Mouse (Mus musculus) adrenal gland, adult 2 months (tissue): ENCODE measurements around the gene Aldoart2. TPM values are rescaled to one million over a fixed set of nuclear protein-coding genes. Genes with fewer than 3 reads are reported as not detected.
"Not testable (repeated sequence)": the region's sequence is repeated elsewhere in the genome, so short reads cannot be mapped to it uniquely, and the experiment has no call there.

Experiments
- DNase-seq: peaks from one replicate; pipeline ENCODE4 v3.0.0; 2021
- long read RNA-seq: library from polyadenylated mRNA; stranded (forward); transcript quantifications from one replicate; pipeline ENCODE4 v2.0.0, GENCODE M21; 2021
- polyA plus RNA-seq: library from polyadenylated mRNA; depleted of rRNA; stranded (reverse); fragments of >200 nt; gene quantifications from 2 replicates; pipeline ENCODE4 v1.2.3, GENCODE M21; 2012; rRNA removed
- total RNA-seq, 2 experiments: library from RNA; stranded (reverse); gene quantifications; 2 replicates each; pipeline ENCODE4 v1.2.3; 2021

The Aldoart2 gene
- total RNA-seq (under 1 TPM in 1 of 2 experiments, not detected in 1; 0.17 TPM), polyA plus RNA-seq (0.08 TPM in 1 of 2 replicates, not detected in the other)
- long read RNA-seq, result 0 reads

DNA sequence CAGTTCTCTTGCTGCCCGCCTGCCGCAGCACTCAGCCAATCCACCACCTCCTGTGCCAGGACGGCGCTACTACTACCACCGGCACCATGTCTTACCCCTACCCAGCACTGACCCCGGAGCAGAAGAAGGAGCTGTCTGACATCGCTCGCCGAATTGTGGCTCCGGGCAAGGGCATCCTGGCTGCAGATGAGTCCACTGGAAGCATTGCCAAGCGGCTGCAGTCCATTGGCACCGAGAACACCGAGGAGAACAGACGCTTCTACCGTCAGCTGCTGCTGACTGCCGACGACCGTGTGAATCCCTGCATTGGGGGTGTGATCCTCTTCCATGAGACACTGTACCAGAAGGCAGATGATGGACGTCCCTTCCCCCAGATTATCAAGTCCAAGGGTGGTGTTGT lies at the start of gene Aldoart2:
Aldoart2 (plus strand) TSS at position 34 of the 400 bp plus-strand sequence.
- DNase-seq, result no peak

DNA sequence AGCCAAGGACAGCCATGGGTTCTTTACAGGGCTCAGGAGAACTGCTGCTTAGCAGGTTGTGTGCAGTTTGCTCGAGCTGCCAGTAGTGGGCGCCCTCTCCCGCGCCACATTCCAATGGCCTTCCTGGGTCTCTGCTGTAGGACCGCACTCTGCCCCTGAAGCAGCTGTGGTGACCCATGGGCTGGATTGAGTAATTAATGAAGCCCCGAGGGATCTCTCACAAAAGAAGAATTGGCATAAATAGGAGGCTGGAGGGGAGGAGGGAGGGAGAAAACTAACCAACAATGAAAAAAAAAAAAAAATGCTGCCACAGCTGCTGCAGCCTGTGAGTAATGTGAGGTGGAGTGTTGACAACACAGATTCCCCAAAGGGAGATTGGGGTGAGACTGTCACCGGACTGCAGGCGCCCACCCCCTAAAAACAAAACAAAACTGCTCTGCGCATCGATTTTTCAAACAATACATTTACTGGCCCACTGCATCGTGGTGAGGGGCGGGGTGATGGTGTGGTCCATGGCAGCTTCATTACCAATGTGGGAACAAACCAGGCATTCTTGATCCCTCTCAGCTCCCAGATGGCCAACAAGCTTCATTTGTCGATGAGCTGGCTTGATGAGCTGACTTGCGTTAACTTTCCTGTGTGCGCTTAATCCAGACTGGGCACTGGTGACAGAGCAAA lies 46.8 kb upstream of the Aldoart2 start:
- DNase-seq, result peak; percentile 40

DNA sequence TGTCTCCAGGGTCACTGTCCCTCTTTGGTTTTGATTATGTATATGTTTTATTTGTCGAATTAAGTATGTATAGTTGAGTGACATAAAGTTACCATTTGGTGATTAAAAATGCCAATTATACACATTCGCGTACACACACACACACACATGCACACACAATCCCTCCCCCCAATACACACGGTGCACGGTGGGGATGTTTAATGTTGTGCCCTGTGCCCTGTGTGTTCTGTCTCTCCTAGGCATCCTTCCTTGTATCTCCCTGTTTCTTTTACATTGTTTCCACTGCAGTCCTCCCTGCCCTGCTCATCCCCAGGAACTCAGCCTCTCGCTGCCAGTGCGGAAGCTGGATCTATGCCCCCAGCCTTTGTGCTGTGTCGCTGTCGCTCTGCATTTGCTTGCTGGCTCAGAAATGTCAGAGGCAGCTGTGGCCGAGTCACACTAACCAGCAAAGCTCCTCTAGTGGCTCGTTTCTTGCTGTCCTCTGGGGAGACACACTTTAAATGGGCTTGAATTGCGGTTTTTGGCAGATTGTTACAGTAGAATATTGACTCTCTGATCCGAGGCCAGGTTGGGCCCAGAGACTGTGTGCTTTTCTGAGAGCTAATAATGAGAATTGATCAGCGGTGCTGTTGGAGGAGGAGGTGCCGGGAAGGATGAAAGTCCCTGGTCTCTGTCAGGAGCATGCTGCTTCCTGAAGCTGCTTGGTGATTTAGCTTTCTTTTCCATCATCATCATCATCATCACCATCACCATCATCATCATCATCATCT lies 37.9 kb upstream of the Aldoart2 start:
- no peak for DNase-seq

DNA sequence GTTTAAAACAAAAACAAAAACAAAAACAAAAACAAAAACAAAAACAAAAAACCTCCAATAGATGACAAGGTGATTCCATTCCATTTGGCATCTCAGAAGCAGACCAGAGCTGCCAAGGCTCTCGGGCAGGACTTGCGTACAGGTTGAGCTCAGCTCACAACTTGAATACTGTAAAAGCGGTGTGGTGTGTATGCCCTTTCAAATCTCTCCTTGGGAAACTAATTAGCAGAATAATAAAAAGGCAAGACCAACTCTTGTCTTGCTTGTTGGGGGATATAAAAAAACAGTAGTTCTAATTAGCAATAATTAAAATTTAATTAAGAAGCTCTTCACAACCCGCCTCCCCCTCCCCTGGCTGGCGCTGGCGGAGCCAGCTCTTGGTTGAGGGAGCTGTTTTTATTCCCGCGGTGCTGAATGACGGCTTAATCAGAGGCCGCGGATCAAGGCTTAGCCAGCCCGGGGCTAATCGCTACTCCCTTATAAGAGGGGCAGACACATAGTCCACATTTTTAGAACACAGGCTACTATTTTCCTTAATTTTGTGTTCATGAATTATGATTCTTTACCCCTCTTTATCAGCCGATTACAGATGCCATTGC lies 28.4 kb upstream of the Aldoart2 start:
- peak; percentile 10 for DNase-seq

DNA sequence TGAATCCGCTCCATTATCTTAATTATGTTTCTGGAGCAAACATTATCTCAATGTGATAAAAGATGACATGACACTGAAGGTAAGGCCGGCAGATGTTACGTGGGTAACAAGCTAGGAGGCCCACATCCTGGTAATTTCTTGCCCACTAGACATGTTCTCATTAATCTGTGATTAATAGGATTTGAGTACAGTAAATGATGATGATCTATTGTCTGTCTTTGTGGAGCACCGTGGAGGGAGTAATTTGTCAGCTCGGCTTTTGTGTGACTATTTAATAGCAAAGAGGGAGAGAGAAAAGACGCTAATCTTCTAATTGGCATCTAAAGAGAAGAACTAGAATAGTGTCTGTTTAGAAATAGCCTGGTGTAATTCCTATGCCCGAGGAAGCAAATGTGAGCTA lies 27.3 kb upstream of the Aldoart2 start:
- no peak for DNase-seq

DNA sequence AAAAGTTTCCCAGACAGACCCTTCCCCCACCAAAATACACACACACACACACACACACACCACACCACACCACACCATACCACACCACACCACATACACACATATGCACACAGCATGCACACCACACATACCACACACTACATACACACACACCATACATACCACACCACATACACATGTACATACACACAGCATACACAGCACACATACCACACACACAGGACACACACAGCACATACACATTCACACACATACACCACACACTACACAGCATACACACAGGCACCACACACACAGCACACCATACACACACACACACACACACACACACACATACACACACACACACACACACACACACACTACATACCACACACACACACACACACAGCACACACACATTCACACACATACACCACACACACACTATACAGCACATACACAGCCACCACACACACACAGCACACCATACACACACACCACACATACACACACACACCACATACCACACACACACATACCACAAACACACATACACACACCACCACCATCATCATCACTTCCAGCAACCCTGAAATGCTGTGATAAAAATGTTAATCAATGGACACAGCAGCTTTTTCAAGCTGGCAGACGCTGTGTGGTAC lies 26.6 kb upstream of the Aldoart2 start:
- DNase-seq, result no peak

DNA sequence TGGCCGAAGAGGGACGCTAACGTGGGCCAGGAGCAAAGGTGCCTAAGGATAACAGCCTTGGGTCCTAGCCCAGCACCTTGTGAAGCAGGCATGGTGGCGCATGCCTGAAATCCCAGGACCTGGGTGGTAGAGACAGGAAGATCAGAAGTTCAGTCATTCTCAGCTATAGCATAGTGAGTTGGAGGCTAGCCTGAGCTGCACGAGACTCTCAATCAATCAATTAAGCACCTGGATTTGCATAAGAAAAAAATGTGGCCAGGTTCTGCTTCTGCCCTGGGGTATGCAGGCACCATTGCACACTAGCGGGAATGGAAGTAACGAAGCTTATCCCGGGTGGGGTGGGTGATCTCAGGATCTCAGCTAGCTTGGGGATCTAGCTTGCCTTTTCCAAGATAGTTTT lies 25.9 kb upstream of the Aldoart2 start:
- no peak for DNase-seq

DNA sequence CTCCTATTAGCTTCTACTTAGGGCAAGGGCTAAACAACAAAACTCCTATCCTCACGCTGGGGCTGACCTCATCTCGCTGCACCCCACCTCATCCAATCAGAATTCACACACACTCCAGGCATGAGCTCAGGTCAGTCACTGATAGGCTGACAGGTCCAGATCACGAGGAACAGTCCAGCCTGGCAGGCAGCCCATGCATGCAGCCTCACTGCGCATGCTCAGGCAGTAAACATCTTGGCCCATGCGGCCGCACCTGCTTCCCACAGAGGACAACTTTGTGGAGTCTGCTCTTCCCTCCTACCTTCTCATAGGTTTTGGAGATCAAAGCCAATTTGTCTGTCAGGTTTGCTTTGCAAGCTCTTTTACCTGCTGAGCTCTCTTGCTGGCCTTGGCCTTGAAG lies 10.1 kb upstream of the Aldoart2 start:
- not testable (repeated sequence) for DNase-seq

DNA sequence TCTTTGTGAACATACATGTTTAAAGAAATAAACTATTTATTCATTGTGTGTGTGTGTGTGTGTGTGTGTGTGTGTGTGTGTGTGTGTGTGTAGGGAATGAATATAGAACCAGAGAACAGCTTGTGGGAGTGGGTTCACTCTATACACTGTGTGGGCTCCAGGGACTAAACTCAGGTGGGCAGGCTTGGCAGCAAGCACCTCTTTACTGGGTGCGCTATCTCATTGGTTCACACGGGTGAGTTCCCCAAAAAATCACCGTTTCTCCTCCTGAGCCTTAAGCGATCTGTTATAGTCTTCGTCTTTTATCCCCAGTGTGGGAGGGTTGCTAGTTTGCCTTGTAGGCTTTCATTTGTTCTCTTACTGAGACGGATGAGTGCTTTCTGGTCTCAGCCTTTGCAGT lies 7.2 kb upstream of the Aldoart2 start:
- no peak for DNase-seq

DNA sequence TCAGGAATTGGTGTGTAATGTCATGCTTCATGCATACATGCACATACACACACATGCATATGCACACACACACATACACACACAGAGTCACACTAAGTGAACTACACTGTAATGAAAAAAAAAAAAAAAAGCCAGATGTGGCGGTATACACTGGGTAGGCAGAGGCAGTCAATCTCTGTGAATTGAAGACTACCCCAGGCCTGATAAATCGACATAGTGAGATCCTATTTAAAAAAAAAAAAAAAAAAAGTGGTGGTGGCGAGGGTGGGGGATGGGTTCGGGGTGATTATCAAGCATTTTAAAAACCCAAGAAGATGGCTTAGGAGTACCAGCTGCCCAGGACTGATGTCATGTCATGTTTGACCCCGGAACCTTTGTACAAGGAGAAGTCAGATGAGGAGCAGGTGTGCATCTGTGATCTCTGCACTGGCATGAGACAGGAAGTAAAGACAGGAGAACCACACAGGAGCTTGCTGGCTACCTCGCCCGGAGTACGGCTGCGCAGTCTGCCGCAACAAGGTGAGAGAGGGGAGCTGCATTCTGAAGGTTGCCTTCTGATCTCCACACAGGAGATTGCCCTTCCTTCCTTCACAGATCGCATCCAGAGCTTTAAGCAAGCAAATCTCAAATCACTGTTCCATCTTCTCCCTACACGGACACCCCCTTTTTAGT lies 5.7 kb upstream of the Aldoart2 start:
- no peak for DNase-seq

DNA sequence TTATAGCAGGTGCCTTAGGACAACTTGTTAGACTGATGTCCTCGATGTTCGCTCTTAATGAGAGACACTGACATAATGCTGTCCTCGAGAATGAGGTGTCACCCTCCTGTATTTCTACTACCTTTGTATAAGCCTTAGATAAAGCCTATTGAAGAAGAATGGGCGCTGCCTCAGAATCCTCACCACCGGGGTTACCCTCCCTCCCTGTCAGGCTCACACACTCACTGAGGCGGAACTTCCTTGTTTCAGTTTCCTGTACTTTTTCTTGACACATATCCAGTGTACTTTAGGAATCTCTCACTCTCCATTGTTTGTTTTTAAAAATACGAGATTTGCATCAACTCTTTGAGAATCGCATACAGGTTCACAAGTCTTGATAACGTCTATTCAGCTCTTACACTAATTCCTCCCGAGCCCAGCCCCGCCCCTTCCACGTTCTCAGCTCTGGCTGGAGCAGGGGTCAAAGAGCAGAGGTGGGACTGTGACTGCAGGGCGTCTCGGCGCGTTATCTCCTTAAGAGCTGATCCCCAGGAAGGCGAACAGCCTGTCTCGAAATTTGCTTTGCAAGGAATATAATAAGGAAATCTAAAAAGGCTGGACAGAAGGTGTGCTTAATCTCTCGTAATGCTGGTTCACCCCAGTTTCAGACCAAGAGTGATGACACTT lies 4.9 kb upstream of the Aldoart2 start:
- DNase-seq, result peak; percentile 23

DNA sequence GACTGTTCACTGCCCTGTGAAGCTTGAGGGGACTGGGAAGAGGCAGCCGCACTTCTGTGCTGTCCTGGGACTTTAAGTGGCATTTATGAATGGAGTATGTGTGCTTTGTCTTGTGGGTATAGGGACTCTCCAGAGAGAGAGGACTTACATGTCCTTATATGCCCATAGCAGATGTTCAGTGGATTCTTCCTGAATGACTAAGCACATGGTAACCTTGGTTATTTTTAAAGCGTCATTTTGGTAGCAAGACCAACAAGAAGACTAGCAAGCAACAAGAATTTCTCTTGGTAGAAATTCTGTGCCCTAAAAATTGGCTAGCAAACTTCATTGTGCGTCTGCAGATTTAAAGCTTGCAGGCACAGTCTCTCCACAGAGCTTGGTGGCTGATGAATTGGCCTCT lies 1.3 kb upstream of the Aldoart2 start:
- no peak for DNase-seq

DNA sequence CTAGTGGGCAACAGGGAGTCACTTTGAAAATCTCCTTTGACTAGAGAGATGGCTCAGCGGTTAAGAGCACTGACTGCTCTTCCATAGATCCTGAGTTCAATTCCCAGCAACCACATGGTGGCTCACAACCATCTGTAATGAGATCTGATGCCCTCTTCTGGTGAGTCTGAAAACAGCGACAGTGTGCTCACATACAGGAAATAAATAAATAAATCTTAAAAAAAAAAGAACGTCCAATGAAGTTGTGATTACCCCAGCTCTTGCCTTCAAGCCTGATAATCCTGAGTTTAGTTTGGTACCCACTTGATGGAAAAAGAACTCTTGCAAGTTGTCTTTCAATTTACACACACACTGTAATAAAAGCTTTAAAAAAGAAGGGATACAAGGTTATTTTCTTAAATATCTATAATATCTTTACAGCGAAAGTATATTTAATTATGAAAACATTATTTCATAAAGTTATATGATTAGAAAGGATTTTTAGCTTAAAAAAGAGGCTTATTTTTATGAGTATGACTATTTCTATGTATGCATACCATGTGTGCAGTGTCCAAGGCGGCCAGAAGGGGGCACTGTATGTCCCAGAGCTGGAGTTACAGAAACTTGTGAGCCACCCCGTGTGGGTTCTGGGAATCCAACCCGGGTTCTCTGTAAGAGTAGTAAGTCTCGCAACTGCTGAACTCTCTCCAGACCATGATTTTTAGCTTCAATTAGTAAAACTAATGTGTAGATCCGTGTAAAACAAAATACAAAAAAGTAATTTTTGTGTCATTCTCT lies 664 bp upstream of the Aldoart2 start:
- DNase-seq, result no peak

DNA sequence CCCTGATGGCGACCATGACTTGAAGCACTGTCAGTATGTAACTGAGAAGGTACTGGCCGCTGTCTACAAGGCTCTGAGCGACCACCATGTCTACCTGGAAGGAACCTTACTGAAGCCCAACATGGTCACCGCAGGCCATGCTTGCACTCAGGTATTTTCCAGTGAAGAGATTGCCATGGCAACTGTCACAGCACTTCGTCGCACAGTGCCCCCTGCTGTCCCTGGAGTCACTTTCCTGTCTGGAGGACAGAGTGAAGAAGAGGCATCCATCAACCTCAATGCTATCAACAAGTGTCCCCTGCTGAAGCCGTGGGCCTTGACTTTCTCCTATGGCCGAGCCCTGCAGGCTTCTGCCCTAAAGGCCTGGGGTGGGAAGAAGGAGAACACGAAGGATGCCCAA lies 828 bp downstream of the Aldoart2 start:
- no peak for DNase-seq

DNA sequence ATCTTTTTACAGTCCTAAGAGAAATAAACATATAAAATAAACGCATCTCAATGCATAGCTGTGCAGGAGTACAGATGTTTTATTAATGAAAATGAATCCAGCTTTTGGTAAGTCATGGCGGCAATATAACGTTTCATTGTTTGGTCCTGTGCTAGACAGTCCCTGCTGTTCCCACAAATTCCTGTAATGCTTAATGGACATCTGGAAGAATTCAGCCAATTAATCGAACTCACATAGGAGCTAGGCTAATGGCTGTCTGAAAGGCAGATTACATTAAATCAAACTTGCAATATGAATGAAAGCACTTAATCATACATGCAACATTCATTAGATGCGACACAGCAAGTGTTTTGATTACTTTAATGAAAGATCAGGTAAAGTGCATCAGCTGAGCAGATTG lies 1.8 kb downstream of the Aldoart2 start:
- no peak for DNase-seq

DNA sequence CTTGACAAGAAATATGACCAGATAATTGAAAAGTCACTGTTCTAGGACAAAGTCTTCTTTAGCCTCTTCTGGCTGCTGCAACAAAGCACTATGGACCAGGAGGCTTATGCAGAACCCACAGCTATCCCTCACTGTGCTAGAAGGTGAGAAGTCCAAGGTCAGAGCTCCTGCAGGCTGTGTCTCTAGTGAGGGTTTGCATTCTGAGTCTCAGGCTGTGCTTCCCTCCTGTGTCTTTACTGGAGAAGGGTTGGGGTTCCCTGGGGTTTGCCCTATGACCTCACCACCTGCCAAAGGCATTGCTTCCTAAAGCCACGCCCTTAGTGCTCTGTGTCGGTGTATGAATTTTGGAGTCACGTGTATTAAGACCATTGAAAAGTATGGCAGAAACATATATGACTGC lies 3.4 kb downstream of the Aldoart2 start:
- no peak for DNase-seq

DNA sequence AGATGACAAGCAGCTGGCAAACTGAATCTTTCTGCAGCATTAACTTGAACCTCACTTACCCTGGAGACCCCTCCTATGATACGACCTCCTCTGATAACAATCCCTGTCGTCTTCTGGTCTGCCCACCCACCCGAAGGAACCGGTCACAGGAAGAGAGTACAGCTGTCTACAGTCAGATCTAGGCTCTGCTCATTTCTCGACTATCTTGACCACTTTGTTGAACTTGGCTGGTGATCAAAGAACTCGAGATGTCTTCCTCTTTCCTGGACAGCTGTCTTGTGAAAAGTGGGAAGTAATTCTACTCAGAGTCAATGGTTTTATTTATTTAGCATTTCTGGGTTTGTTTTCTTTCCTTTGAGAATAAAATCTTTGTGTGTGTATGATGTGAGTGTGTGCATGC lies 4.6 kb downstream of the Aldoart2 start:
- no peak for DNase-seq

DNA sequence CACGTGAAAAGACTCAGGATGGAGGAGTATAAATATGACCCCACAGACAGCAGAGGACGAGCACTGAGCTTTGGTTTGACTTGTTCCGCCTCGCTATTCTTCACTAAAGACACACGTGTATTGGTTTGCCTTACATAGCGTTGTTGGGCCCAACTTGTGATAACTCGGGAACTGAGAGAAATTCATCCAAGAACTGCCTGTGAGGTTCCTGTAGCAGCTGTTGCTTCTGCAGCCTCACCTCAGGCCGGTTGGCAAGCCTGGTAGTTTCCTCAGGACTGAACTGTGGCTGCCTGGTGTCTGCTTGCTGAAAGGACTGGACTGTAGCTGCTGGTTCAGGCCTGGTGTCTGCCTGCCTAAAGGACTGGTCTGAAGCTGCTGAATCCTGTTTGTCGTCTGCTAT lies 5.6 kb downstream of the Aldoart2 start:
- DNase-seq, result no peak

DNA sequence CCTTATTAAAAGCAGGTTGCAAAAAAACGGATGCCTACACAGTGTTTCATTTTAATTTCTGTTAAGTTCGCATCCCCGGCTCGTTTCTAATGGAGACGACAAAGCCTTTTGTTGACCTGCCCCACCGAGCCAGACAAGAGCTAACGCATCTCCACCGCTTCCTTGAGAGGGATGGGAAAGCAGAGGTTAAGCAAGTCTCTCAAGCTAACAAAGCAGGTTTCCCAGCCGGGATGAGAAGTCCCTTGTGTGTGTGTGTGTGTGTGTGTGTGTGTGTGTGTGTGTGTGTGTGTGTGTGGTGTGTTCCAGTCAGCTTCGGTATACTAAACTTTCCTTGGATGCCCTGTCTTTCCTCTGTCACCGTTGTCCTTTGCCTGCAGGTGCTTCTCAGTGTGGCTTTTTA lies 6.1 kb downstream of the Aldoart2 start:
- DNase-seq, result no peak

DNA sequence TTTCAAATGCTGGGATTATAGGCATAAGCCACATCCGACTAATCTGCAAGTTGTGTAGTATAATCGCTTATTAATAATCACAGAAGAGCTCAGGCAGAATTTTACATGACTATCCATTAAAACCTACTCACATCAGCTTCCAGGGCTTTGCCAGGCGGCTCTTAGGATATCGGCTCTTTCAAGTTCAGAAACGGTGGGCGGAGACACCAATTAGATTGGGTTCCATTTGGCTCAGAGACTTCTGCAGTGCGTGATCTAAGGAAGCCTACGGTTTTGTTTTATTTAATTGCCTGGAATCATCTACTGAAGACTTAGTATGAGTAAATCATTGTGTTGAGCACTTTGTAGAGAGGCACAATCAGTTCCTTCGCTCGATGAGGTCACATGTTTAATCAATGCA lies 6.6 kb downstream of the Aldoart2 start:
- DNase-seq, result no peak

DNA sequence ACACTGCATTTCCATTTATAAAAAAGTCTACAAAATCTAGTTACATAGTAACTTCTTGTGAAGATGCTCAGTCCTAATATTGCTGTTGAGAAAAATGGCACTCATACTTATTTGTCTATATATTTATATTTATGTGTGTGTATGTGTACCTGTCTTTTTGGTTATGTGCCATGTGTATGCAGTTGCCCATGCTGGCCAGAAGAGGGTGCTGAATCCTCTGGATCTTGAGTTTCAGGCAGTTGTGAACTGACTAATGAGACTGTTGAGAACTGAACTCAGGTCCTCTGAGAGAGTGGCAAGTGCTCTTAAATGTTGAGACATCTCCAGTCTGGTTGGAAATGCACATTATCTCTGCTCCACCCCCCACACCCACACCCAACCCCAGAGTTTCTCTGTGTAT lies 8.1 kb downstream of the Aldoart2 start:
- no peak for DNase-seq
